ENCODE assay signal across 8 mouse cellular contexts in genomic region chr1:160792686-160793355, GRCm38 (mm10). TPM values are rescaled to one million over a fixed set of nuclear protein-coding genes. Genes with fewer than 3 reads are reported as not detected.
DNase-seq lines count a peak whose midpoint lies in the region; ATAC-seq and TF ChIP-seq lines count a peak whose summit lies in the region.

Gene Rabgap1l, minus strand, starts transcription at chr1:160793211.

- peak; percentile 91 for ATAC-seq in heart, embryonic 13.5 days (ENCODE audit: extremely low read depth, insufficient number of reproducible peaks, low FRiP score, low TSS enrichment)
- ATAC-seq in liver, embryonic 12.5 days = peak; percentile 89
- ATAC-seq in stomach, embryonic 15.5 days (ENCODE audit: insufficient read depth, low FRiP score, low read depth) = peak; percentile 95

- H3K4me1 ChIP-seq in erythroblast, embryonic 14.5 days (ENCODE audit: control insufficient read depth) = peaks cover 76% of the 10 kb centered on the region
- H3K4me1 ChIP-seq in heart, embryonic 13.5 days = peaks cover 15% of the 10 kb centered on the region
- H3K4me1 ChIP-seq in liver, embryonic 12.5 days = peaks cover 55% of the 10 kb centered on the region
- H3K4me1 ChIP-seq in stomach, embryonic 15.5 days = no peaks in the 10 kb centered on the region

- under 1% methylated on average over 60 of the region's 67 CpGs for WGBS in heart, embryonic 13.5 days
- under 1% methylated on average over 56 of the region's 67 CpGs for WGBS in liver, embryonic 12.5 days (ENCODE audit: insufficient replicate concordance)
- WGBS in stomach, embryonic 15.5 days = under 1% methylated on average over 63 of the region's 67 CpGs

- H3K4me2 ChIP-seq in heart, embryonic 13.5 days = peak within 1 kb of the TSS; percentile 88
- H3K4me2 ChIP-seq in liver, embryonic 12.5 days = peak within 1 kb of the TSS; percentile 75
- peak within 1 kb of the TSS; percentile 92 for H3K4me2 ChIP-seq in stomach, embryonic 15.5 days

- H3K79me2 ChIP-seq in C2C12 (ENCODE audit: control insufficient read depth, insufficient read depth) = peaks cover 21% of the 10 kb centered on the region

- no peak for TF ChIP-seq CTCF in C2C12 (IDR thresholded peaks at IDR 0.05; ENCODE audit: control insufficient read depth, insufficient read depth, insufficient read length)
- no peak for TF ChIP-seq CTCF in brain, embryonic 14.5 days (IDR thresholded peaks at IDR 0.05; ENCODE audit: borderline replicate concordance, extremely low read depth, insufficient read depth, insufficient read length)

- TF ChIP-seq POLR2A in brain, embryonic 14.5 days (IDR thresholded peaks at IDR 0.05; ENCODE audit: borderline replicate concordance, extremely low read depth, insufficient read depth, insufficient read length, poor library complexity, severe bottlenecking) = peak; percentile 70

- H3K27ac ChIP-seq in heart, embryonic 13.5 days (replicated peaks) = peak within 1 kb of the TSS; percentile 92
- peak within 1 kb of the TSS; percentile 95 for H3K27ac ChIP-seq in liver, embryonic 12.5 days
- H3K27ac ChIP-seq in stomach, embryonic 15.5 days = peak within 1 kb of the TSS; percentile 70

- peak within 1 kb of the TSS; percentile 96 for H3K9ac ChIP-seq in heart, embryonic 13.5 days
- H3K9ac ChIP-seq in liver, embryonic 12.5 days = peak within 1 kb of the TSS; percentile 99
- peak within 1 kb of the TSS; percentile 62 for H3K9ac ChIP-seq in stomach, embryonic 15.5 days

- no peaks in the 10 kb centered on the region for H3K27me3 ChIP-seq in C2C12 (ENCODE audit: control insufficient read depth, insufficient read depth, insufficient read length)
- H3K27me3 ChIP-seq in erythroblast, embryonic 14.5 days (ENCODE audit: control insufficient read depth) = no peaks in the 10 kb centered on the region
- no peaks in the 10 kb centered on the region for H3K27me3 ChIP-seq in heart, embryonic 13.5 days (replicated peaks)
- no peaks in the 10 kb centered on the region for H3K27me3 ChIP-seq in liver, embryonic 12.5 days (replicated peaks)
- H3K27me3 ChIP-seq in stomach, embryonic 15.5 days (replicated peaks) = no peaks in the 10 kb centered on the region

- peak within 1 kb of the TSS; percentile 72 for H3K4me3 ChIP-seq in C2C12 (ENCODE audit: insufficient read depth, poor library complexity, severe bottlenecking)
- H3K4me3 ChIP-seq in erythroblast, embryonic 14.5 days (replicated peaks) = peak within 1 kb of the TSS; percentile 89
- H3K4me3 ChIP-seq in heart, embryonic 13.5 days = peak within 1 kb of the TSS; percentile 98
- peak within 1 kb of the TSS; percentile 99 for H3K4me3 ChIP-seq in liver, embryonic 12.5 days
- H3K4me3 ChIP-seq in stomach, embryonic 15.5 days (replicated peaks) = peak within 1 kb of the TSS; percentile 97

- no peaks in the 10 kb centered on the region for H3K9me3 ChIP-seq in erythroblast, embryonic 14.5 days (ENCODE audit: control insufficient read depth, low read length)
- peaks cover 3% of the 10 kb centered on the region; the same call in 1 of the 2 replicates for H3K9me3 ChIP-seq in heart, embryonic 13.5 days
- no peaks in the 10 kb centered on the region for H3K9me3 ChIP-seq in liver, embryonic 12.5 days (replicated peaks)
- H3K9me3 ChIP-seq in stomach, embryonic 15.5 days = no peaks in the 10 kb centered on the region

- peak; percentile 96 for DNase-seq in brain, embryonic 14.5 days (ENCODE audit: low read depth)
- DNase-seq in kidney, postnatal 10 days = peak; percentile 95
- peak; percentile 76 to 78 for DNase-seq in natural killer cell, adult 2 months (ENCODE audit: low spot score in 2 of 2)

- H3ac ChIP-seq in C2C12 (ENCODE audit: control insufficient read depth, insufficient read length, low read depth) = peak within 1 kb of the TSS; percentile 88

- H3K79me3 ChIP-seq in C2C12 (ENCODE audit: low read depth) = peaks cover 10% of the 10 kb centered on the region

- no peaks in the 10 kb centered on the region for H3K36me3 ChIP-seq in C2C12 (ENCODE audit: control insufficient read depth, insufficient read depth)
- peaks cover 2% of the 10 kb centered on the region; the same call in 1 of the 2 replicates for H3K36me3 ChIP-seq in erythroblast, embryonic 14.5 days (ENCODE audit: control insufficient read depth)
- H3K36me3 ChIP-seq in heart, embryonic 13.5 days = no peaks in the 10 kb centered on the region
- H3K36me3 ChIP-seq in liver, embryonic 12.5 days = no peaks in the 10 kb centered on the region
- H3K36me3 ChIP-seq in stomach, embryonic 15.5 days = no peaks in the 10 kb centered on the region

TF ChIP-seq in C2C12, 6 proteins besides CTCF, POLR2A, EP300 and RAD21:
- TF ChIP-seq MAX (IDR thresholded peaks at IDR 0.05) (peak; percentile 13), MYOG (IDR thresholded peaks at IDR 0.05; ENCODE audit: control insufficient read depth, extremely low read depth, insufficient read length) (no peak)
TF ChIP-seq in C2C12: peak in this region for 1.

RNA-seq across cellular contexts. Expression of gene Rabgap1l, which starts in this region (rescaled TPM):
- 3.2 TPM for polyA plus RNA-seq in C2C12 (2012; fragmentation: generic; extraction: Trizol)
- polyA plus RNA-seq in brain, embryonic 14.5 days (2012; rRNA removed) = 30.4 and 40.7 TPM in 2 replicates
- 0.95 and 1.0 TPM in 2 replicates for polyA plus RNA-seq in erythroblast, embryonic 14.5 days (2012)
- 63.6 and 73.2 TPM in 2 replicates for polyA plus RNA-seq in heart, embryonic 13.5 days (2015; fragmentation: Nextera tagmentation; extraction: Ambion mirVana)
- 55.7 and 55.8 TPM in 2 replicates for polyA plus RNA-seq in liver, embryonic 12.5 days (2016; fragmentation: Nextera tagmentation; extraction: Ambion mirVana)
- polyA plus RNA-seq in stomach, embryonic 15.5 days (2015; fragmentation: Nextera tagmentation; extraction: Ambion mirVana) = 23.8 and 24.0 TPM in 2 replicates

Comparison
In these comparisons a context has a peak if more than half of its experiments do, and no peak if none do; other contexts are left out.
1. Peak in every context shown above with its lines: DNase-seq, ATAC-seq, H3K4me3 ChIP-seq and H3K27ac ChIP-seq.